Mouse (Mus musculus) MEL (cell line): Measurements from ENCODE around the gene Sectm1a. TPM values are rescaled to one million over a fixed set of nuclear protein-coding genes. Genes with fewer than 3 reads are reported as not detected.
A peak's percentile ranks its signal among the peaks of the same experiment; 100 is the strongest.

ENCODE experiments used
- DNase-seq: peaks from one replicate; pipeline ENCODE4 v3.0.0; 2011; ENCODE audit warnings: low read depth, low spot score
- H3K27ac ChIP-seq: 2 replicates; pipeline ENCODE4 v1.5.1; 2012; ENCODE audit warnings: low read depth, mild to moderate bottlenecking, control low read depth, low read length, moderate library complexity; ENCODE audit not compliant: control insufficient read depth
- H3K27me3 ChIP-seq, 2 experiments: fragments of 150-350 bp in 1 of 2; sonication (generic) in 1 of 2; 2 replicates each; pipeline ENCODE4 v1.6.1; 2012; ENCODE audit warnings: low read length in 2 of 2, mild to moderate bottlenecking in 2 of 2, improper control_type of control experiment in 1 of 2, moderate library complexity in 1 of 2; ENCODE audit not compliant: insufficient read depth in 2 of 2, control insufficient read depth in 1 of 2
- H3K36me3 ChIP-seq, 2 experiments: 2 replicates each; pipeline ENCODE4 v1.6.1; 2012 to 2014; ENCODE audit warnings: low read length in 2 of 2, improper control_type of control experiment in 1 of 2, inconsistent platforms in 1 of 2, mild to moderate bottlenecking in 1 of 2; ENCODE audit not compliant: insufficient read depth in 2 of 2, control insufficient read depth in 1 of 2
- H3K4me1 ChIP-seq, 2 experiments: fragments of 150-350 bp in 1 of 2; sonication (generic) in 1 of 2; 2 replicates each; pipeline ENCODE4 v1.6.1; 2012; ENCODE audit warnings: low read length in 2 of 2, improper control_type of control experiment in 1 of 2, mild to moderate bottlenecking in 1 of 2; ENCODE audit not compliant: insufficient read depth in 2 of 2, control insufficient read depth in 1 of 2
- H3K4me3 ChIP-seq, 2 experiments: fragments of 150-350 bp in 1 of 2; sonication (generic) in 1 of 2; 2 replicates each; pipeline ENCODE4 v1.5.1; 2012; ENCODE audit warnings: low read depth in 2 of 2, low read length in 2 of 2, mild to moderate bottlenecking in 2 of 2, moderate library complexity in 2 of 2, control low read depth in 1 of 2, improper control_type of control experiment in 1 of 2; ENCODE audit not compliant: control insufficient read depth in 1 of 2, insufficient read depth in 1 of 2
- H3K79me2 ChIP-seq: 2 replicates; pipeline ENCODE4 v1.6.1; 2012; ENCODE audit warnings: mild to moderate bottlenecking, low read length, moderate library complexity; ENCODE audit not compliant: control insufficient read depth, poor library complexity, insufficient read depth
- H3K9ac ChIP-seq: 2 replicates; pipeline ENCODE4 v1.6.1; 2012; ENCODE audit warnings: low read depth, mild to moderate bottlenecking, control low read depth, low read length, moderate library complexity; ENCODE audit not compliant: control insufficient read depth, poor library complexity, severe bottlenecking
- H3K9me3 ChIP-seq: fragments of 150-350 bp; sonication (generic); replicated peaks from 2 replicates; pipeline ENCODE4 v1.6.1; 2012; ENCODE audit warnings: mild to moderate bottlenecking, low read length, improper control_type of control experiment, moderate library complexity; ENCODE audit not compliant: insufficient read depth
- BHLHE40 ChIP-seq: IDR thresholded peaks from 2 replicates; pipeline ENCODE4 v1.6.1; 2012; ENCODE audit warnings: low read depth, mild to moderate bottlenecking, inconsistent platforms, low read length, improper control_type of control experiment, borderline replicate concordance
- CHD2 ChIP-seq: IDR thresholded peaks from 2 replicates; pipeline ENCODE4 v1.6.1; 2011; ENCODE audit warnings: low read length, improper control_type of control experiment
- CTCF ChIP-seq, 3 experiments: IDR thresholded peaks in 2 of 3; conservative IDR thresholded peaks in 1 of 3; 2 replicates each; pipeline ENCODE4 v1.5.1; 2011 to 2012; ENCODE audit warnings: low read length in 3 of 3, low read depth in 2 of 3, mild to moderate bottlenecking in 2 of 3, improper control_type of control experiment in 1 of 3, inconsistent platforms in 1 of 3, mixed read lengths in 1 of 3, moderate library complexity in 1 of 3; ENCODE audit not compliant: control insufficient read depth in 1 of 3, insufficient read depth in 1 of 3, poor library complexity in 1 of 3, severe bottlenecking in 1 of 3
- ELF1 ChIP-seq: IDR thresholded peaks from 2 replicates; pipeline ENCODE4 v1.6.1; 2014; ENCODE audit warnings: low read depth, mild to moderate bottlenecking, inconsistent platforms, low read length, improper control_type of control experiment, moderate library complexity
- GABPA ChIP-seq: IDR thresholded peaks from 2 replicates; pipeline ENCODE4 v1.6.1; 2012; ENCODE audit warnings: low read depth, mild to moderate bottlenecking, inconsistent platforms, low read length, improper control_type of control experiment, moderate library complexity
- GATA1 ChIP-seq: IDR thresholded peaks from 2 replicates; pipeline ENCODE4 v1.6.1; 2011; ENCODE audit warnings: low read depth, low read length, improper control_type of control experiment
- HCFC1 ChIP-seq: IDR thresholded peaks from 2 replicates; pipeline ENCODE4 v1.6.1; 2012; ENCODE audit warnings: low read depth, mild to moderate bottlenecking, inconsistent platforms, low read length, improper control_type of control experiment, moderate library complexity
- JUND ChIP-seq: IDR thresholded peaks from 2 replicates; pipeline ENCODE4 v1.6.1; 2011; ENCODE audit warnings: low read depth, mild to moderate bottlenecking, improper control_type of control experiment, low read length
- KAT2A ChIP-seq: conservative IDR thresholded peaks from 2 replicates; pipeline ENCODE4 v1.6.1; 2012; ENCODE audit warnings: low read depth, low read length, improper control_type of control experiment, inconsistent platforms
- MAFK ChIP-seq: IDR thresholded peaks from 2 replicates; pipeline ENCODE4 v1.6.1; 2011; ENCODE audit warnings: low read depth, mild to moderate bottlenecking, low read length, improper control_type of control experiment, borderline replicate concordance
- MAZ ChIP-seq: IDR thresholded peaks from 2 replicates; pipeline ENCODE4 v1.6.1; 2012; ENCODE audit warnings: low read depth, mild to moderate bottlenecking, inconsistent platforms, low read length, improper control_type of control experiment
- MXI1 ChIP-seq: IDR thresholded peaks from 2 replicates; pipeline ENCODE4 v1.6.1; 2011; ENCODE audit warnings: mild to moderate bottlenecking, low read depth, low read length, improper control_type of control experiment
- MYB ChIP-seq: IDR thresholded peaks from 2 replicates; pipeline ENCODE4 v1.6.1; 2011; ENCODE audit warnings: mild to moderate bottlenecking, low read depth, low read length, improper control_type of control experiment
- MYC ChIP-seq: IDR thresholded peaks from 2 replicates; pipeline ENCODE4 v1.6.1; 2011; ENCODE audit warnings: low read depth, mild to moderate bottlenecking, low read length, improper control_type of control experiment, moderate library complexity
- NELFE ChIP-seq: IDR thresholded peaks from 2 replicates; pipeline ENCODE4 v1.6.1; 2011; ENCODE audit warnings: low read depth, low read length, improper control_type of control experiment
- NRF1 ChIP-seq: IDR thresholded peaks from 2 replicates; pipeline ENCODE4 v1.6.1; 2014; ENCODE audit warnings: low read depth, mild to moderate bottlenecking, inconsistent platforms, low read length, improper control_type of control experiment, moderate library complexity; ENCODE audit not compliant: poor library complexity, insufficient read depth, severe bottlenecking
- POLR2AphosphoS2 ChIP-seq: IDR thresholded peaks from 2 replicates; pipeline ENCODE4 v1.6.1; 2011; ENCODE audit warnings: low read length, improper control_type of control experiment
- RAD21 ChIP-seq: IDR thresholded peaks from 2 replicates; pipeline ENCODE4 v1.6.1; 2011; ENCODE audit warnings: mild to moderate bottlenecking, low read depth, low read length, improper control_type of control experiment
- RCOR1 ChIP-seq: IDR thresholded peaks from 2 replicates; pipeline ENCODE4 v1.6.1; 2012; ENCODE audit warnings: low read depth, mild to moderate bottlenecking, inconsistent platforms, low read length, improper control_type of control experiment
- SIN3A ChIP-seq: IDR thresholded peaks from 2 replicates; pipeline ENCODE4 v1.6.1; 2012; ENCODE audit warnings: low read length, improper control_type of control experiment, inconsistent platforms
- SMC3 ChIP-seq: IDR thresholded peaks from 2 replicates; pipeline ENCODE4 v1.6.1; 2011; ENCODE audit warnings: low read depth, low read length, improper control_type of control experiment
- TAL1 ChIP-seq: IDR thresholded peaks from 2 replicates; pipeline ENCODE4 v1.6.1; 2012; ENCODE audit warnings: mild to moderate bottlenecking, inconsistent platforms, low read length, moderate library complexity, mixed read lengths
- TCF12 ChIP-seq: IDR thresholded peaks from 2 replicates; pipeline ENCODE4 v1.6.1; 2014; ENCODE audit warnings: low read depth, mild to moderate bottlenecking, inconsistent platforms, low read length, improper control_type of control experiment, moderate library complexity
- USF2 ChIP-seq, 2 experiments: IDR thresholded peaks; 2 replicates each; pipeline ENCODE4 v1.6.1; 2011 to 2012; ENCODE audit warnings: improper control_type of control experiment in 2 of 2, low read length in 2 of 2, borderline replicate concordance in 1 of 2, inconsistent platforms in 1 of 2, low read depth in 1 of 2, mild to moderate bottlenecking in 1 of 2; ENCODE audit not compliant: insufficient read depth in 1 of 2
- ZC3H11A ChIP-seq: IDR thresholded peaks from 2 replicates; pipeline ENCODE4 v1.6.1; 2012; ENCODE audit warnings: low read depth, mild to moderate bottlenecking, inconsistent platforms, low read length, improper control_type of control experiment
- ZKSCAN1 ChIP-seq: IDR thresholded peaks from 2 replicates; pipeline ENCODE4 v1.6.1; 2012; ENCODE audit warnings: low read depth, mild to moderate bottlenecking, inconsistent platforms, low read length, improper control_type of control experiment, moderate library complexity
- ZMIZ1 ChIP-seq: IDR thresholded peaks from 2 replicates; pipeline ENCODE4 v1.6.1; 2012; ENCODE audit warnings: low read depth, mild to moderate bottlenecking, inconsistent platforms, low read length, improper control_type of control experiment, moderate library complexity
- ZNF384 ChIP-seq: IDR thresholded peaks from 2 replicates; pipeline ENCODE4 v1.6.1; 2012; ENCODE audit warnings: low read depth, mild to moderate bottlenecking, inconsistent platforms, low read length, improper control_type of control experiment
- polyA plus RNA-seq, 2 experiments: library from polyadenylated mRNA; stranded (reverse) in 1 of 2; unstranded in 1 of 2; fragments of >175 nt in 1 of 2; fragments of >200 nt in 1 of 2; gene quantifications; 2 replicates each; pipeline versions ENCODE4 v1.2.1 to v1.2.4; 2012; ENCODE audit warnings: low replicate concordance in 2 of 2, low read depth in 1 of 2; ENCODE audit not compliant: insufficient read length in 2 of 2, insufficient read depth in 1 of 2, missing spikeins in 1 of 2
- total RNA-seq: library from RNA; depleted of rRNA; stranded (reverse); fragments of 300-350 nt; gene quantifications from 2 replicates; pipeline ENCODE4 v1.2.3, GENCODE M21; 2012

Sectm1a gene
- total and polyA plus RNA-seq, 3 experiments = 22.0 to 22.3 TPM; not detected in 1

DNA sequence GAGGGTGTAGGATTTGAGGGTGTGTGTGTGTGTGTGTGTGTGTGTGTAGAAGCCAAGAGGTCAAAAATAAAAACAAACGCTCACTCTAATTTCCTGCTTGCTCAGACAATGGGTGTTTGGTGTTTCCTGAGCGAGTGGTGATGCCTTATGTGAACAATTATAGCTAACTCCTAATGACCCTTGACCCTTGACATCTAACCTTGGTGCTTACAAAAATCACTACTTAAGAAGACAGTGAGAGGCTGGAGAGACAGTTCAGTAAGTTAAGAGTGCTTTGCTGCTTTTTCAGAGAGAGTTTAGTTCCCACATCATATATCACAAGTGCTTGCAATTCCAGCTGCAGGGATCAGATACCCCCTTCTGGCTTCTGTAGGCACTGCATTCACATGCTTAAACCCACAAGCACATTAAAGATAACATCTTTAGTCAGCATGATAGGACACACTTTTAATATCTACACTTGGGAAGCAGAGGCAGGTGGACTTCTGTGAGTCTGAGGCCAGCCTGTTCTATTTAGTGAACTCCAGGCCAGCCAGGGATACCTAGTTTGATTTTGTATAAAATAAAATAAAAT, 33.1 kb downstream of the Sectm1a start:
- Histone ChIP-seq H3K79me2 (no peaks in the 10 kb centered on the region), H3K27me3 (peaks cover 3 to 25% of the 10 kb centered on the region in 2 experiments), H3K36me3 (no peaks in the 10 kb centered on the region), H3K4me3 (no peak overlapping the region), H3K9ac (no peak overlapping the region), H3K9me3 (no peaks in the 10 kb centered on the region), H3K4me1 (no peaks in the 10 kb centered on the region), H3K27ac (no peak overlapping the region)
- no peak for TF ChIP-seq BHLHE40
- no peak for TF ChIP-seq ZMIZ1
- TF ChIP-seq RAD21 = peak; percentile 70
- TF ChIP-seq GATA1 = peak; percentile 74
- TF ChIP-seq ZC3H11A = peak; percentile 50; the same call in 1 of the 2 replicates
- no peak for TF ChIP-seq HCFC1
- no peak for TF ChIP-seq KAT2A
- TF ChIP-seq RCOR1 = no peak
- peak; percentile 35 to 68 (median 61) for TF ChIP-seq CTCF (IDR thresholded peaks at IDR 0.05 in 2 of 3, conservative IDR thresholded peaks at IDR 0.05 in 1 of 3; ENCODE audit: control insufficient read depth in 1 of 3, insufficient read depth in 1 of 3, low read depth in 2 of 3, low read length in 3 of 3, poor library complexity in 1 of 3, severe bottlenecking in 1 of 3)
- no peak for TF ChIP-seq MYB
- TF ChIP-seq ZKSCAN1 = no peak
- TF ChIP-seq MAZ = no peak
- TF ChIP-seq SMC3 = peak; percentile 59
- TF ChIP-seq ZNF384 = no peak
- no peak for TF ChIP-seq MXI1
- no peak for TF ChIP-seq SIN3A
- no peak for TF ChIP-seq NELFE
- DNase-seq = peak; percentile 71

GRCm38 (mm10) chr11:121045286-121045685, 35.7 kb downstream of the Sectm1a start:
- TF ChIP-seq NRF1 (no peak), ELF1 (no peak), GABPA (no peak), JUND (no peak), MYC (no peak), SIN3A (no peak), ZNF384 (no peak), TCF12 (no peak), TAL1 (no peak), ZKSCAN1 (no peak), USF2 (IDR thresholded peaks at IDR 0.05; ENCODE audit: borderline replicate concordance in 1 of 2, insufficient read depth in 1 of 2, low read depth in 1 of 2, low read length in 2 of 2) (no peak), ZMIZ1 (no peak), MAZ (no peak), GATA1 (no peak), RCOR1 (no peak), NELFE (no peak), CHD2 (no peak), SMC3 (no peak), POLR2AphosphoS2 (no peak), MAFK (no peak)

More at GRCm38 (mm10) chr11:121045286-121045685, 35.7 kb downstream of the Sectm1a start:
- Histone ChIP-seq H3K27me3 (peaks cover 3 to 23% of the 10 kb centered on the region in 2 experiments), H3K4me1 (no peaks in the 10 kb centered on the region), H3K27ac (no peak overlapping the region), H3K4me3 (no peak overlapping the region), H3K9me3 (no peaks in the 10 kb centered on the region), H3K36me3 (no peaks in the 10 kb centered on the region), H3K9ac (no peak overlapping the region), H3K79me2 (no peaks in the 10 kb centered on the region)
- no peak for DNase-seq
